In the genomic region with DNA sequence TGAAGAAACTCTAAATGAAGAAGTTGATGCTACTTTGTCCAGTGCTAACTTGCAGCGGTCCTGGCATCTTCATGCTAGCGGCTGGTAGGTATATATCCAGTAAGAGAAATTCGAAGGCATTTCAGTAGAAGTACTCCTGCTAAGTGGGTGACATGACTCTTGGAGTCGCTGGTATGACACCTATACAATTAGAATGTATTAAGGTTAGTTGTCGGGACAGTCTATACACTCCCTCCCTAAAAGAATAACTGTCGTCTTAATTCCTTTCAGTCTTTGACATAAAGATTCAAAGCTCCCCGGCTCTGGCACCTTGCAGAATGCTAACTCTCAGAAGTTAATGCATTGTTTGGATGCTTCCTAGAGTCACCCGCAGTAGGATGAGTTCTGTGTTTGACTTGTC, we compare ENCODE assay signal across 10 mouse cellular contexts.
DNase-seq lines count a peak whose midpoint lies in the region; ATAC-seq and TF ChIP-seq lines count a peak whose summit lies in the region.
"Had no signal": no experiment of that assay in that cellular context is flagged by ENCODE, and none has a peak within 500 bp of the region (broad histone marks: within the 10 kb centered on the region; RNA-seq: fewer than 3 reads in every experiment).

No protein-coding gene starts in this region.

- peaks cover 6% of the 10 kb centered on the region for H3K4me1 ChIP-seq in kidney, postnatal 0 days (replicated peaks; ENCODE audit: insufficient read depth, low read length)
- no peaks in the 10 kb centered on the region for H3K4me1 ChIP-seq in embryonic fibroblast, embryonic 13.5 days (ENCODE audit: control insufficient read depth, insufficient read depth, low read length)
- peaks cover 14% of the 10 kb centered on the region for H3K4me1 ChIP-seq in hindbrain, embryonic 16.5 days (ENCODE audit: control insufficient read depth, insufficient read depth, low read depth, low read length)
- H3K4me1 ChIP-seq in kidney, adult 2 months (ENCODE audit: control insufficient read depth, insufficient read depth, low read length), result no peaks in the 10 kb centered on the region

- no peak for ATAC-seq in kidney, postnatal 0 days (replicated peaks; ENCODE audit: low FRiP score, low read depth)
- ATAC-seq in hindbrain, embryonic 16.5 days, result no peak

- H3K36me3 ChIP-seq in kidney, postnatal 0 days (ENCODE audit: insufficient read depth, low read length), result no peaks in the 10 kb centered on the region
- H3K36me3 ChIP-seq in hindbrain, embryonic 16.5 days (ENCODE audit: control insufficient read depth, insufficient read depth, low read length), result no peaks in the 10 kb centered on the region
- H3K36me3 ChIP-seq in kidney, adult 2 months (ENCODE audit: control insufficient read depth, insufficient read depth, low read length), result no peaks in the 10 kb centered on the region
- H3K36me3 ChIP-seq: liver, embryonic 13.5 days had no signal

- H3K4me3 ChIP-seq in kidney, postnatal 0 days (replicated peaks; ENCODE audit: low read depth, low read length), result peak overlapping the region; percentile 50; the same call in 1 of the 2 replicates
- H3K4me3 ChIP-seq in embryonic fibroblast, embryonic 13.5 days (ENCODE audit: insufficient read depth, low read length), result peak overlapping the region; percentile 65
- peak overlapping the region; percentile 46 for H3K4me3 ChIP-seq in hindbrain, embryonic 16.5 days (ENCODE audit: low read length)
- no peak overlapping the region for H3K4me3 ChIP-seq in kidney, adult 2 months (ENCODE audit: insufficient read depth, low read depth, low read length)

- no peak overlapping the region for H3K9ac ChIP-seq in kidney, postnatal 0 days (ENCODE audit: low read depth, low read length)
- no peak overlapping the region for H3K9ac ChIP-seq in hindbrain, embryonic 16.5 days (ENCODE audit: low read depth, low read length)
- H3K9ac ChIP-seq: liver, embryonic 13.5 days had no signal

- no peak for TF ChIP-seq POLR2A in embryonic fibroblast, embryonic 13.5 days (IDR thresholded peaks at IDR 0.05; ENCODE audit: low read depth, low read length)
- no peak for TF ChIP-seq POLR2A in kidney, adult 2 months (IDR thresholded peaks at IDR 0.05; ENCODE audit: low read depth, low read length)

- H3K27me3 ChIP-seq in kidney, postnatal 0 days (ENCODE audit: insufficient read depth, low read length), result no peaks in the 10 kb centered on the region
- peaks cover 6% of the 10 kb centered on the region for H3K27me3 ChIP-seq in hindbrain, embryonic 16.5 days (replicated peaks; ENCODE audit: control insufficient read depth, insufficient read depth, low read length)
- H3K27me3 ChIP-seq in kidney, adult 2 months (replicated peaks; ENCODE audit: control insufficient read depth, insufficient read depth, low read length), result 0 out of 2 replicates have a peak, but pooled peaks cover 2% of the 10 kb centered on the region

- no peaks in the 10 kb centered on the region for H3K9me3 ChIP-seq in kidney, postnatal 0 days (replicated peaks; ENCODE audit: low read length)
- no peaks in the 10 kb centered on the region for H3K9me3 ChIP-seq in hindbrain, embryonic 16.5 days (ENCODE audit: control insufficient read depth, low read length)
- H3K9me3 ChIP-seq: liver, embryonic 13.5 days had no signal

- H3K27ac ChIP-seq in kidney, postnatal 0 days, result no peak overlapping the region
- H3K27ac ChIP-seq in embryonic fibroblast, embryonic 13.5 days (ENCODE audit: insufficient read depth, low read length), result no peak overlapping the region
- no peak overlapping the region for H3K27ac ChIP-seq in hindbrain, embryonic 16.5 days (ENCODE audit: low read depth, low read length)
- no peak overlapping the region for H3K27ac ChIP-seq in kidney, adult 2 months (ENCODE audit: insufficient read depth, low read depth, low read length)
- H3K27ac ChIP-seq: liver, embryonic 13.5 days had no signal

- 39% methylated on average over 8 of the region's 8 CpGs for WGBS in kidney, postnatal 0 days
- 30% methylated on average over 8 of the region's 8 CpGs for WGBS in hindbrain, embryonic 16.5 days
- 63% methylated on average over 8 of the region's 8 CpGs for WGBS in kidney, adult 2 months

- TF ChIP-seq CTCF in kidney, postnatal 0 days (IDR thresholded peaks at IDR 0.05; ENCODE audit: low read depth), result no peak
- TF ChIP-seq CTCF in embryonic fibroblast, embryonic 13.5 days (IDR thresholded peaks at IDR 0.05; ENCODE audit: borderline replicate concordance, insufficient read depth, low read length), result no peak
- TF ChIP-seq CTCF in kidney, adult 2 months (conservative IDR thresholded peaks at IDR 0.05; ENCODE audit: insufficient read depth, insufficient read length, low read depth, low read length), result no peak

- H3K4me2 ChIP-seq in kidney, postnatal 0 days (ENCODE audit: low read length), result peak overlapping the region; percentile 71
- H3K4me2 ChIP-seq in hindbrain, embryonic 16.5 days (ENCODE audit: low read length), result peak overlapping the region; percentile 82

- DNase-seq in kidney, postnatal 0 days (ENCODE audit: low spot score), result no peak
- DNase-seq in kidney, postnatal 4 days, result no peak
- DNase-seq in naive thymus-derived CD4-positive, alpha-beta T cell, adult 2 months (ENCODE audit: low read depth), result peak; percentile 35
- no peak for DNase-seq in right cerebral cortex, adult 2 months (ENCODE audit: low spot score in 2 of 2)
- no peak for DNase-seq in kidney, adult 2 months
- no peak for DNase-seq in adrenal gland, adult 2 months
- DNase-seq: gastrocnemius, postnatal 25 days; liver, embryonic 13.5 days had no signal
